Mouse (Mus musculus): ENCODE data around the gene Il1r1.

- no peak for TF ChIP-seq POLR2A (IDR thresholded peaks at IDR 0.05; ENCODE audit: borderline replicate concordance, extremely low read depth, insufficient read depth, insufficient read length, poor library complexity, severe bottlenecking)
- TF ChIP-seq CTCF (IDR thresholded peaks at IDR 0.05; ENCODE audit: borderline replicate concordance, extremely low read depth, insufficient read depth, insufficient read length) = no peak
Measured at GRCm38 (mm10) chr1:40330181-40330580, 105.3 kb downstream of the Il1r1 start.

Data from brain, embryonic 14.5 days (tissue).